22 mouse cellular contexts compared by ENCODE assay signal in genomic region chr7:125872874-125873273, GRCm38 (mm10).
DNase-seq lines count a peak whose midpoint lies in the region; ATAC-seq and TF ChIP-seq lines count a peak whose summit lies in the region.
"Had no signal": no experiment of that assay in that cellular context is flagged by ENCODE, and none has a peak within 500 bp of the region (broad histone marks: within the 10 kb centered on the region; RNA-seq: fewer than 3 reads in every experiment).

No protein-coding gene starts in this region.

- WGBS in hindbrain, embryonic 13.5 days, result 63% methylated on average over 3 of the region's 3 CpGs
- 78% methylated on average over 3 of the region's 3 CpGs for WGBS in hindbrain, embryonic 12.5 days
- 91% methylated on average over 3 of the region's 3 CpGs for WGBS in midbrain, embryonic 11.5 days
- WGBS in midbrain, postnatal 0 days, result 89% methylated on average over 3 of the region's 3 CpGs
- 75% methylated on average over 3 of the region's 3 CpGs for WGBS in neural tube, embryonic 13.5 days
- 77% methylated on average over 3 of the region's 3 CpGs for WGBS in neural tube, embryonic 15.5 days

- H3K4me1 ChIP-seq in hindbrain, embryonic 13.5 days (replicated peaks), result peaks cover 54% of the 10 kb centered on the region
- H3K4me1 ChIP-seq in hindbrain, embryonic 12.5 days, result peaks cover 38% of the 10 kb centered on the region
- H3K4me1 ChIP-seq in midbrain, embryonic 11.5 days (ENCODE audit: control insufficient read depth, insufficient read depth, low read length), result peaks cover 19% of the 10 kb centered on the region
- peaks cover 6% of the 10 kb centered on the region for H3K4me1 ChIP-seq in midbrain, postnatal 0 days (ENCODE audit: insufficient read depth, low read length)
- peaks cover 47% of the 10 kb centered on the region for H3K4me1 ChIP-seq in neural tube, embryonic 13.5 days (replicated peaks)
- peaks cover 39% of the 10 kb centered on the region for H3K4me1 ChIP-seq in neural tube, embryonic 15.5 days

- no peaks in the 10 kb centered on the region for H3K27me3 ChIP-seq in hindbrain, embryonic 13.5 days
- no peaks in the 10 kb centered on the region for H3K27me3 ChIP-seq in hindbrain, embryonic 12.5 days
- H3K27me3 ChIP-seq in midbrain, embryonic 11.5 days (ENCODE audit: control insufficient read depth, insufficient read depth, low read length), result no peaks in the 10 kb centered on the region
- no peaks in the 10 kb centered on the region for H3K27me3 ChIP-seq in midbrain, postnatal 0 days (ENCODE audit: insufficient read depth, low read length)
- H3K27me3 ChIP-seq in neural tube, embryonic 13.5 days, result no peaks in the 10 kb centered on the region
- H3K27me3 ChIP-seq in neural tube, embryonic 15.5 days (replicated peaks), result no peaks in the 10 kb centered on the region
- H3K27me3 ChIP-seq: embryonic facial prominence, embryonic 13.5 days; embryonic facial prominence, embryonic 15.5 days had no signal

- H3K36me3 ChIP-seq in hindbrain, embryonic 13.5 days, result 0 out of 2 replicates have a peak, but pooled peaks cover 3% of the 10 kb centered on the region
- H3K36me3 ChIP-seq in hindbrain, embryonic 12.5 days, result no peaks in the 10 kb centered on the region
- H3K36me3 ChIP-seq in midbrain, embryonic 11.5 days (ENCODE audit: control insufficient read depth, insufficient read depth, low read length), result no peaks in the 10 kb centered on the region
- H3K36me3 ChIP-seq in midbrain, postnatal 0 days (ENCODE audit: insufficient read depth, low read length), result 0 out of 2 replicates have a peak, but pooled peaks cover 3% of the 10 kb centered on the region
- no peaks in the 10 kb centered on the region for H3K36me3 ChIP-seq in neural tube, embryonic 13.5 days
- no peaks in the 10 kb centered on the region for H3K36me3 ChIP-seq in neural tube, embryonic 15.5 days
- H3K36me3 ChIP-seq: embryonic facial prominence, embryonic 15.5 days; forebrain, embryonic 10.5 days; forebrain, embryonic 12.5 days had no signal

- H3K4me2 ChIP-seq in hindbrain, embryonic 13.5 days, result no peak overlapping the region
- no peak overlapping the region for H3K4me2 ChIP-seq in hindbrain, embryonic 12.5 days (replicated peaks)
- no peak overlapping the region for H3K4me2 ChIP-seq in midbrain, embryonic 11.5 days
- no peak overlapping the region for H3K4me2 ChIP-seq in midbrain, postnatal 0 days (ENCODE audit: low read depth, low read length, poor library complexity, severe bottlenecking)
- H3K4me2 ChIP-seq in neural tube, embryonic 13.5 days, result no peak overlapping the region
- H3K4me2 ChIP-seq in neural tube, embryonic 15.5 days, result no peak overlapping the region
- H3K4me2 ChIP-seq: embryonic facial prominence, embryonic 13.5 days; embryonic facial prominence, embryonic 15.5 days; forebrain, embryonic 12.5 days had no signal

- DNase-seq in midbrain, embryonic 11.5 days (ENCODE audit: low spot score, missing footprints), result peak; percentile 77
- DNase-seq in midbrain, postnatal 0 days (ENCODE audit: low spot score), result no peak
- no peak for DNase-seq in neural tube, embryonic 10.5 days (ENCODE audit: extremely low spot score, low spot score)
- no peak for DNase-seq in left cerebral cortex, adult 8-10 months (ENCODE audit: low spot score in 2 of 2)
- DNase-seq: adrenal gland, postnatal 25 days; cerebellum, adult 11 months; cerebellum, adult 18-20 months; cerebellum, adult 8-10 months; cerebellum, adult 9-11 months; cerebellum, postnatal 14 days; cerebellum, postnatal 36 days; embryo, embryonic 11 days had no signal

- peak overlapping the region; percentile 81; the same call in 1 of the 2 replicates for H3K27ac ChIP-seq in hindbrain, embryonic 13.5 days
- H3K27ac ChIP-seq in hindbrain, embryonic 12.5 days, result no peak overlapping the region
- no peak overlapping the region for H3K27ac ChIP-seq in midbrain, embryonic 11.5 days (ENCODE audit: low read depth, low read length)
- H3K27ac ChIP-seq in midbrain, postnatal 0 days (ENCODE audit: low read depth, low read length), result no peak overlapping the region
- peak overlapping the region; percentile 83 for H3K27ac ChIP-seq in neural tube, embryonic 13.5 days (replicated peaks)
- H3K27ac ChIP-seq in neural tube, embryonic 15.5 days (replicated peaks), result no peak overlapping the region

- H3K9me3 ChIP-seq in hindbrain, embryonic 13.5 days, result no peaks in the 10 kb centered on the region
- no peaks in the 10 kb centered on the region for H3K9me3 ChIP-seq in hindbrain, embryonic 12.5 days (replicated peaks)
- H3K9me3 ChIP-seq in midbrain, embryonic 11.5 days (ENCODE audit: control insufficient read depth, low read length), result no peaks in the 10 kb centered on the region
- no peaks in the 10 kb centered on the region for H3K9me3 ChIP-seq in midbrain, postnatal 0 days (ENCODE audit: low read length)
- no peaks in the 10 kb centered on the region for H3K9me3 ChIP-seq in neural tube, embryonic 13.5 days
- no peaks in the 10 kb centered on the region for H3K9me3 ChIP-seq in neural tube, embryonic 15.5 days (replicated peaks)
- H3K9me3 ChIP-seq: embryonic facial prominence, embryonic 13.5 days; embryonic facial prominence, embryonic 15.5 days; forebrain, embryonic 10.5 days; forebrain, embryonic 12.5 days had no signal

- H3K9ac ChIP-seq in hindbrain, embryonic 13.5 days, result no peak overlapping the region
- H3K9ac ChIP-seq in hindbrain, embryonic 12.5 days, result no peak overlapping the region
- H3K9ac ChIP-seq in midbrain, embryonic 11.5 days (ENCODE audit: low read length), result no peak overlapping the region
- no peak overlapping the region for H3K9ac ChIP-seq in midbrain, postnatal 0 days (replicated peaks; ENCODE audit: low read length, poor library complexity, severe bottlenecking)
- H3K9ac ChIP-seq in neural tube, embryonic 13.5 days, result no peak overlapping the region
- 0 out of 2 replicates have a peak overlapping the region, but pooled peaks have one; percentile 32 for H3K9ac ChIP-seq in neural tube, embryonic 15.5 days (replicated peaks)
- H3K9ac ChIP-seq: embryonic facial prominence, embryonic 13.5 days; embryonic facial prominence, embryonic 15.5 days; forebrain, embryonic 12.5 days had no signal

- no peak overlapping the region for H3K4me3 ChIP-seq in hindbrain, embryonic 13.5 days
- H3K4me3 ChIP-seq in hindbrain, embryonic 12.5 days, result no peak overlapping the region
- H3K4me3 ChIP-seq in midbrain, embryonic 11.5 days (ENCODE audit: low read depth, low read length), result no peak overlapping the region
- no peak overlapping the region for H3K4me3 ChIP-seq in midbrain, postnatal 0 days (ENCODE audit: low read depth, low read length)
- H3K4me3 ChIP-seq in neural tube, embryonic 13.5 days, result no peak overlapping the region
- no peak overlapping the region for H3K4me3 ChIP-seq in neural tube, embryonic 15.5 days (replicated peaks)
- H3K4me3 ChIP-seq: embryonic facial prominence, embryonic 13.5 days; embryonic facial prominence, embryonic 15.5 days; erythroblast, embryonic 14.5 days; forebrain, embryonic 10.5 days; forebrain, embryonic 12.5 days had no signal

- no peak for ATAC-seq in hindbrain, embryonic 13.5 days (ENCODE audit: low FRiP score)
- no peak for ATAC-seq in hindbrain, embryonic 12.5 days (ENCODE audit: low FRiP score)
- no peak for ATAC-seq in midbrain, embryonic 11.5 days (ENCODE audit: low FRiP score)
- ATAC-seq in midbrain, postnatal 0 days (ENCODE audit: low FRiP score), result no peak
- no peak for ATAC-seq in neural tube, embryonic 13.5 days (ENCODE audit: low read depth)
- no peak for ATAC-seq in neural tube, embryonic 15.5 days (ENCODE audit: low FRiP score)
- ATAC-seq: forebrain, embryonic 14.5 days had no signal

- TF ChIP-seq CTCF in midbrain, postnatal 0 days (IDR thresholded peaks at IDR 0.05), result no peak

Comparison
In these comparisons a context has a peak if more than half of its experiments do, and no peak if none do; other contexts are left out.
1. H3K27ac ChIP-seq: peak in hindbrain, embryonic 13.5 days (single experiment) and neural tube, embryonic 13.5 days (single experiment); none in hindbrain, embryonic 12.5 days (single experiment), midbrain, embryonic 11.5 days (single experiment), midbrain, postnatal 0 days (single experiment) and neural tube, embryonic 15.5 days (single experiment).